Mouse (Mus musculus) midbrain, embryonic 11.5 days (tissue): ENCODE measurements around the gene Bpifb2. TPM values are rescaled to one million over a fixed set of nuclear protein-coding genes. Genes with fewer than 3 reads are reported as not detected.

Experiments
- ATAC-seq: fragments of 200-750 bp; cut with Nextera tagmentation; 2 replicates; pipeline ENCODE4 v1.8.0; 2017; ENCODE audit warnings: moderate TSS enrichment, moderate library complexity; ENCODE audit not compliant: low FRiP score
- DNase-seq: peaks from one replicate; pipeline ENCODE4 v3.0.0; 2015; ENCODE audit warnings: low spot score; ENCODE audit errors: missing footprints
- H3K27ac ChIP-seq: fragments of 300-500 bp; sonication (generic); 2 replicates; pipeline ENCODE4 v1.5.1; 2014; ENCODE audit warnings: low read depth, low read length
- H3K27me3 ChIP-seq: fragments of 300-500 bp; sonication (generic); 2 replicates; pipeline ENCODE4 v1.6.1; 2014; ENCODE audit warnings: mild to moderate bottlenecking, low read length, moderate library complexity, mixed read lengths; ENCODE audit not compliant: control insufficient read depth, insufficient read depth
- H3K36me3 ChIP-seq: fragments of 300-500 bp; sonication (generic); 2 replicates; pipeline ENCODE4 v1.6.1; 2014; ENCODE audit warnings: mild to moderate bottlenecking, low read length, moderate library complexity, mixed read lengths; ENCODE audit not compliant: control insufficient read depth, insufficient read depth
- H3K4me1 ChIP-seq: fragments of 300-500 bp; sonication (generic); 2 replicates; pipeline ENCODE4 v1.6.1; 2014; ENCODE audit warnings: low read length; ENCODE audit not compliant: control insufficient read depth, insufficient read depth
- H3K4me2 ChIP-seq: fragments of 300-500 bp; sonication (generic); 2 replicates; pipeline ENCODE4 v1.6.1; 2014; ENCODE audit warnings: mild to moderate bottlenecking, moderate library complexity
- H3K4me3 ChIP-seq: fragments of 300-500 bp; sonication (generic); 2 replicates; pipeline ENCODE4 v1.5.1; 2014; ENCODE audit warnings: low read depth, low read length
- H3K9ac ChIP-seq: fragments of 300-500 bp; sonication (generic); 2 replicates; pipeline ENCODE4 v1.6.1; 2014; ENCODE audit warnings: low read length
- H3K9me3 ChIP-seq: fragments of 300-500 bp; sonication (generic); 2 replicates; pipeline ENCODE4 v1.6.1; 2016; ENCODE audit warnings: low read length; ENCODE audit not compliant: control insufficient read depth
- WGBS: fragments of 180-500 bp; shearing (Covaris S2); extraction: QIAGEN DNeasy Blood & Tissue Kit; methylation state at CpG from one replicate; pipeline ENCODE4 v1.1.7; 2014; 5-methylcytosine and 5-hydroxymethylcytosine counted together
- polyA plus RNA-seq: library from polyadenylated mRNA; unstranded; fragments of >200 nt; fragmentation: Nextera tagmentation; extraction: Ambion mirVana; gene quantifications from 2 replicates; pipeline ENCODE4 v1.2.1, GENCODE M21; 2014

Bpifb2 gene
- polyA plus RNA-seq, 1 experiment from 2014 or later = not detected

- no peak overlapping the region for H3K4me3 ChIP-seq
- no peak overlapping the region for H3K27ac ChIP-seq
- H3K9me3 ChIP-seq = no peaks in the 10 kb centered on the region
- no peaks in the 10 kb centered on the region for H3K4me1 ChIP-seq
- no peak overlapping the region for H3K4me2 ChIP-seq
- H3K36me3 ChIP-seq = no peaks in the 10 kb centered on the region
- no peak for DNase-seq
- no peak overlapping the region for H3K9ac ChIP-seq
- 89% methylated on average over 4 of the region's 4 CpGs for WGBS
- H3K27me3 ChIP-seq = no peaks in the 10 kb centered on the region
- no peak for ATAC-seq
Observed at GRCm38 (mm10) chr2:153906626-153907025, 31.8 kb downstream of the Bpifb2 start.

- Histone ChIP-seq H3K9me3 (no peaks in the 10 kb centered on the region), H3K36me3 (no peaks in the 10 kb centered on the region), H3K27me3 (no peaks in the 10 kb centered on the region), H3K9ac (no peak overlapping the region), H3K4me1 (0 out of 2 replicates have a peak, but pooled peaks cover 3% of the 10 kb centered on the region), H3K4me3 (no peak overlapping the region), H3K27ac (no peak overlapping the region), H3K4me2 (no peak overlapping the region)
- DNase-seq (no peak), ATAC-seq (no peak)
- WGBS = 50% methylated on average over 5 of the region's 5 CpGs
Observed at GRCm38 (mm10) chr2:153914151-153914550, 39.3 kb downstream of the Bpifb2 start.

- H3K9ac ChIP-seq = no peak within 1 kb of the TSS
- no peak within 1 kb of the TSS for H3K4me3 ChIP-seq
- H3K27me3 ChIP-seq = no peaks in the 10 kb centered on the region
- no peaks in the 10 kb centered on the region for H3K9me3 ChIP-seq
- DNase-seq (no peak), ATAC-seq (no peak)
- no peaks in the 10 kb centered on the region for H3K36me3 ChIP-seq
- 0 out of 2 replicates have a peak, but pooled peaks cover 3% of the 10 kb centered on the region for H3K4me1 ChIP-seq
- no peak within 1 kb of the TSS for H3K27ac ChIP-seq
- H3K4me2 ChIP-seq = no peak within 1 kb of the TSS
- 71% methylated on average over 8 of the region's 8 CpGs for WGBS
Observed at GRCm38 (mm10) chr2:153917930-153918329, 43.1 kb downstream of the Bpifb2 start, which contains the start of gene Bpifb3. Gene Bpifb3 (plus strand): TSS chr2:153918230.

- 89% methylated on average over 6 of the region's 6 CpGs for WGBS
- H3K36me3 ChIP-seq = no peaks in the 10 kb centered on the region
- no peak overlapping the region for H3K4me3 ChIP-seq
- no peak for ATAC-seq
- no peaks in the 10 kb centered on the region for H3K4me1 ChIP-seq
- no peaks in the 10 kb centered on the region for H3K27me3 ChIP-seq
- H3K27ac ChIP-seq = no peak overlapping the region
- H3K9me3 ChIP-seq = no peaks in the 10 kb centered on the region
- H3K4me2 ChIP-seq = no peak overlapping the region
- no peak for DNase-seq
- no peak overlapping the region for H3K9ac ChIP-seq
Observed at GRCm38 (mm10) chr2:153921246-153921645, 46.4 kb downstream of the Bpifb2 start.

GRCm38 (mm10) chr2:153929871-153930413 is 55.1 kb downstream of the Bpifb2 start:
- ATAC-seq (no peak), DNase-seq (peak; percentile 94)
- WGBS = 49% methylated on average over 3 of the region's 3 CpGs
- Histone ChIP-seq H3K27me3 (no peaks in the 10 kb centered on the region), H3K9ac (no peak overlapping the region), H3K27ac (no peak overlapping the region), H3K4me2 (no peak overlapping the region), H3K9me3 (no peaks in the 10 kb centered on the region), H3K4me3 (no peak overlapping the region), H3K4me1 (peaks cover 3% of the 10 kb centered on the region), H3K36me3 (no peaks in the 10 kb centered on the region)

- H3K27ac ChIP-seq = no peak overlapping the region
- 63% methylated on average over 6 of the region's 6 CpGs for WGBS
- H3K36me3 ChIP-seq = no peaks in the 10 kb centered on the region
- H3K4me1 ChIP-seq = peaks cover 3% of the 10 kb centered on the region
- no peaks in the 10 kb centered on the region for H3K27me3 ChIP-seq
- no peak overlapping the region for H3K4me2 ChIP-seq
- H3K9ac ChIP-seq = no peak overlapping the region
- no peaks in the 10 kb centered on the region for H3K9me3 ChIP-seq
- ATAC-seq (no peak), DNase-seq (no peak)
- no peak overlapping the region for H3K4me3 ChIP-seq
Observed at GRCm38 (mm10) chr2:153931125-153931524, 56.3 kb downstream of the Bpifb2 start.

GRCm38 (mm10) chr2:153933311-153933710 is 58.5 kb downstream of the Bpifb2 start:
- no peak overlapping the region for H3K9ac ChIP-seq
- no peaks in the 10 kb centered on the region for H3K27me3 ChIP-seq
- no peak overlapping the region for H3K4me3 ChIP-seq
- H3K4me1 ChIP-seq = peaks cover 3% of the 10 kb centered on the region
- 79% methylated on average over 6 of the region's 6 CpGs for WGBS
- H3K4me2 ChIP-seq = no peak overlapping the region
- no peaks in the 10 kb centered on the region for H3K9me3 ChIP-seq
- no peak for ATAC-seq
- no peak for DNase-seq
- H3K36me3 ChIP-seq = no peaks in the 10 kb centered on the region
- no peak overlapping the region for H3K27ac ChIP-seq

GRCm38 (mm10) chr2:153935348-153935747 is 60.5 kb downstream of the Bpifb2 start:
- ATAC-seq = no peak
- H3K27ac ChIP-seq = no peak overlapping the region
- H3K36me3 ChIP-seq = no peaks in the 10 kb centered on the region
- no peak overlapping the region for H3K4me2 ChIP-seq
- no peaks in the 10 kb centered on the region for H3K9me3 ChIP-seq
- 89% methylated on average over 6 of the region's 6 CpGs for WGBS
- no peak for DNase-seq
- H3K27me3 ChIP-seq = no peaks in the 10 kb centered on the region
- no peak overlapping the region for H3K4me3 ChIP-seq
- H3K4me1 ChIP-seq = peaks cover 3% of the 10 kb centered on the region
- no peak overlapping the region for H3K9ac ChIP-seq

- H3K4me1 ChIP-seq = no peaks in the 10 kb centered on the region; the same call in 1 of the 2 replicates
- ATAC-seq = no peak
- H3K27me3 ChIP-seq = no peaks in the 10 kb centered on the region
- no peaks in the 10 kb centered on the region for H3K36me3 ChIP-seq
- no peaks in the 10 kb centered on the region for H3K9me3 ChIP-seq
- H3K4me2 ChIP-seq = no peak within 1 kb of the TSS
- WGBS = 87% methylated on average over 5 of the region's 5 CpGs
- H3K9ac ChIP-seq = no peak within 1 kb of the TSS
- no peak within 1 kb of the TSS for H3K4me3 ChIP-seq
- no peak for DNase-seq
- no peak within 1 kb of the TSS for H3K27ac ChIP-seq
Observed at GRCm38 (mm10) chr2:153937843-153938242, 63.0 kb downstream of the Bpifb2 start, which contains the start of gene Bpifb4. Gene Bpifb4 (plus strand): TSS chr2:153938212.
